Mouse (Mus musculus) lung, embryonic 14.5 days (tissue): ENCODE data around the gene Cul7. TPM values are rescaled to one million over a fixed set of nuclear protein-coding genes. Genes with fewer than 3 reads are reported as not detected.

Experiments used
- ATAC-seq: fragments of 200-750 bp; cut with Nextera tagmentation; 2 replicates; pipeline ENCODE4 v1.8.0; 2017; ENCODE audit warnings: mild to moderate bottlenecking, moderate TSS enrichment, moderate library complexity; ENCODE audit not compliant: insufficient read depth
- DNase-seq: peaks from one replicate; pipeline ENCODE4 v3.0.0-alpha.2; 2015
- H3K27ac ChIP-seq: fragments of 300-500 bp; sonication (generic); 2 replicates; pipeline ENCODE4 v1.5.1; 2014; ENCODE audit warnings: low read depth, mild to moderate bottlenecking, moderate library complexity
- H3K27me3 ChIP-seq: fragments of 300-500 bp; sonication (generic); 2 replicates; pipeline ENCODE4 v1.6.1; 2014; ENCODE audit warnings: low read length, control low read depth; ENCODE audit not compliant: insufficient read depth
- H3K36me3 ChIP-seq: fragments of 300-500 bp; sonication (generic); 2 replicates; pipeline ENCODE4 v1.6.1; 2014; ENCODE audit warnings: control low read depth; ENCODE audit not compliant: insufficient read depth
- H3K4me1 ChIP-seq: fragments of 300-500 bp; sonication (generic); 2 replicates; pipeline ENCODE4 v1.6.1; 2014; ENCODE audit warnings: antibody characterized with exemption, control low read depth; ENCODE audit not compliant: insufficient read depth
- H3K4me2 ChIP-seq: fragments of 300-500 bp; sonication (generic); 2 replicates; pipeline ENCODE4 v1.6.1; 2014; ENCODE audit warnings: mild to moderate bottlenecking
- H3K4me3 ChIP-seq: fragments of 300-500 bp; sonication (generic); 2 replicates; pipeline ENCODE4 v1.5.1; 2014; ENCODE audit warnings: low read depth, low read length
- H3K9ac ChIP-seq: fragments of 300-500 bp; sonication (generic); 2 replicates; pipeline ENCODE4 v1.6.1; 2014
- H3K9me3 ChIP-seq: fragments of 300-500 bp; sonication (generic); 2 replicates; pipeline ENCODE4 v1.6.1; 2016; ENCODE audit warnings: low read depth, low read length, control low read depth
- CTCF ChIP-seq: IDR thresholded peaks from 2 replicates; pipeline ENCODE4 v1.5.1; 2016; ENCODE audit warnings: antibody characterized with exemption, low read depth
- WGBS: fragments of 180-500 bp; shearing (Covaris S2); extraction: QIAGEN DNeasy Blood & Tissue Kit; methylation state at CpG from one replicate; pipeline ENCODE4 v1.1.7; 2014; 5-methylcytosine and 5-hydroxymethylcytosine counted together
- polyA plus RNA-seq: library from polyadenylated mRNA; unstranded; fragments of >200 nt; fragmentation: Nextera tagmentation; extraction: Ambion mirVana; gene quantifications from 2 replicates; pipeline ENCODE4 v1.2.1, GENCODE M21; 2014

The Cul7 gene
- polyA plus RNA-seq, 1 experiment from 2014 or later = 36.6 TPM

GRCm38 (mm10) chr17:46642060-46642459 lies 8.1 kb upstream of the Cul7 start:
- Histone ChIP-seq H3K9ac (no peak overlapping the region), H3K9me3 (no peaks in the 10 kb centered on the region), H3K36me3 (peaks cover 18% of the 10 kb centered on the region; the same call in 1 of the 2 replicates), H3K27ac (no peak overlapping the region), H3K27me3 (no peaks in the 10 kb centered on the region), H3K4me3 (no peak overlapping the region), H3K4me1 (peaks cover 4% of the 10 kb centered on the region; the same call in 1 of the 2 replicates), H3K4me2 (no peak overlapping the region)
- TF ChIP-seq CTCF = no peak
- DNase-seq = no peak
- WGBS = 84% methylated on average over 17 of the region's 17 CpGs
- no peak for ATAC-seq

- H3K27ac ChIP-seq = no peak overlapping the region
Observed at GRCm38 (mm10) chr17:46644152-46644805, 5.9 kb upstream of the Cul7 start.

GRCm38 (mm10) chr17:46644916-46645475 lies 5.1 kb upstream of the Cul7 start:
- DNase-seq (no peak), ATAC-seq (no peak)

More at GRCm38 (mm10) chr17:46644152-46644805, 5.9 kb upstream of the Cul7 start:
- Histone ChIP-seq H3K27me3 (no peaks in the 10 kb centered on the region), H3K36me3 (peaks cover 26% of the 10 kb centered on the region), H3K4me3 (peak overlapping the region; percentile 79; the same call in 1 of the 2 replicates), H3K9me3 (no peaks in the 10 kb centered on the region), H3K9ac (peak overlapping the region; percentile 52), H3K4me1 (peaks cover 4% of the 10 kb centered on the region; the same call in 1 of the 2 replicates), H3K4me2 (peak overlapping the region; percentile 81)
- ATAC-seq (no peak), DNase-seq (no peak)
- WGBS = 86% methylated on average over 12 of the region's 12 CpGs
- TF ChIP-seq CTCF = no peak

GRCm38 (mm10) chr17:46645561-46646321 lies 4.4 kb upstream of the Cul7 start, which contains the start of the genes Klc4 and Mrpl2:
Gene Klc4, minus strand, starts transcription at chr17:46646022.
Gene Mrpl2, plus strand, starts transcription at chr17:46646229.
- Histone ChIP-seq H3K27me3 (no peaks in the 10 kb centered on the region), H3K9me3 (no peaks in the 10 kb centered on the region), H3K27ac (peak within 1 kb of the TSS; percentile 75), H3K9ac (peak within 1 kb of the TSS; percentile 79), H3K4me1 (peaks cover 4% of the 10 kb centered on the region; the same call in 1 of the 2 replicates), H3K4me2 (peak within 1 kb of the TSS; percentile 83), H3K4me3 (peak within 1 kb of the TSS; percentile 79), H3K36me3 (peaks cover 21% of the 10 kb centered on the region)
- ATAC-seq (peak; percentile 67), DNase-seq (peak; percentile 99)
- no peak; the same call in 1 of the 2 replicates for TF ChIP-seq CTCF
- under 1% methylated on average over 53 of the region's 53 CpGs for WGBS

More at GRCm38 (mm10) chr17:46644916-46645475, 5.1 kb upstream of the Cul7 start:
- TF ChIP-seq CTCF = no peak
- WGBS = 4% methylated on average over 11 of the region's 11 CpGs
- H3K27me3 ChIP-seq = no peaks in the 10 kb centered on the region
- peak overlapping the region; percentile 42; the same call in 1 of the 2 replicates for H3K27ac ChIP-seq
- H3K9ac ChIP-seq = peak overlapping the region; percentile 52
- no peaks in the 10 kb centered on the region for H3K9me3 ChIP-seq
- H3K4me1 ChIP-seq = peaks cover 4% of the 10 kb centered on the region; the same call in 1 of the 2 replicates
- peak overlapping the region; percentile 81 for H3K4me2 ChIP-seq
- H3K36me3 ChIP-seq = peaks cover 26% of the 10 kb centered on the region
- H3K4me3 ChIP-seq = peak overlapping the region; percentile 79

GRCm38 (mm10) chr17:46646322-46646662 lies 3.8 kb upstream of the Cul7 start:
- H3K4me2 ChIP-seq = peak overlapping the region; percentile 83
- no peak for TF ChIP-seq CTCF
- peak overlapping the region; percentile 79 for H3K9ac ChIP-seq
- no peaks in the 10 kb centered on the region for H3K27me3 ChIP-seq
- H3K4me3 ChIP-seq = peak overlapping the region; percentile 79
- under 1% methylated on average over 19 of the region's 19 CpGs for WGBS
- H3K27ac ChIP-seq = peak overlapping the region; percentile 75
- DNase-seq (no peak), ATAC-seq (no peak)
- H3K36me3 ChIP-seq = peaks cover 21% of the 10 kb centered on the region
- H3K4me1 ChIP-seq = peaks cover 6% of the 10 kb centered on the region
- H3K9me3 ChIP-seq = no peaks in the 10 kb centered on the region

GRCm38 (mm10) chr17:46647279-46647678 lies 2.9 kb upstream of the Cul7 start:
- no peak for ATAC-seq
- Histone ChIP-seq H3K9ac (no peak overlapping the region), H3K4me2 (peak overlapping the region; percentile 83), H3K27me3 (no peaks in the 10 kb centered on the region), H3K27ac (no peak overlapping the region), H3K4me3 (0 out of 2 replicates have a peak overlapping the region, but pooled peaks have one; percentile 79), H3K36me3 (peaks cover 16% of the 10 kb centered on the region), H3K9me3 (no peaks in the 10 kb centered on the region), H3K4me1 (peaks cover 12% of the 10 kb centered on the region)
- no peak for DNase-seq
- 85% methylated on average over 7 of the region's 7 CpGs for WGBS
- no peak for TF ChIP-seq CTCF
